Mouse (Mus musculus) embryonic fibroblast, embryonic 13.5 days (primary cell): ENCODE measurements around the gene Mybph.

Source experiments
- CTCF ChIP-seq: IDR thresholded peaks from 2 replicates; pipeline ENCODE4 v1.5.1; 2011; ENCODE audit warnings: mild to moderate bottlenecking, control low read depth, low read length, moderate library complexity, borderline replicate concordance; ENCODE audit not compliant: insufficient read depth
- POLR2A ChIP-seq: IDR thresholded peaks from 2 replicates; pipeline ENCODE4 v1.6.1; 2011; ENCODE audit warnings: low read depth, mild to moderate bottlenecking, control low read depth, low read length, moderate library complexity

DNA sequence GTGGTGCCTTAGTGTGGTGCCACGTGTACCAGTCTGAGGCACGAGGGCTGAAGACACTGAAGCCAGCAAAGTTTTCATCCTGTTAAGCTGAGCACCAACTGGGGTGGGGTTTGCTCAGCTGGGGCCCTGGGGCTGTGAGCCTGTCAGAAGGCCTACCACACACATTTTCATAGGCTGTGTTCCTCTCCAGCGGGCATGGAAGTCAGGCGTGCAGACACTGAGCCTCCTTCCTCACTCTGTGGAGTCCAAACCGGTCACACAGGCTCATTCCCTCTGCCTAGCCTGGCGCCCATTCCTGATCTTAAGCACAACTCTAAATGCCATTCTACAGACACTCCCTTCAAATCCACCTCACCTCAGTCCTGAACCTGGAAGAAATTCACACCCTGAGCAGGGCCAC, 50.3 kb downstream of the Mybph start:
- TF ChIP-seq POLR2A (no peak), CTCF (no peak)
